Mouse (Mus musculus) retina, adult 2 months (tissue): Measurements from ENCODE around the gene Ereg.

Experiments
- DNase-seq: peaks from one replicate; pipeline ENCODE4 v3.0.0-alpha.2; 2012; ENCODE audit warnings: low read depth, low spot score

Ereg gene

DNA sequence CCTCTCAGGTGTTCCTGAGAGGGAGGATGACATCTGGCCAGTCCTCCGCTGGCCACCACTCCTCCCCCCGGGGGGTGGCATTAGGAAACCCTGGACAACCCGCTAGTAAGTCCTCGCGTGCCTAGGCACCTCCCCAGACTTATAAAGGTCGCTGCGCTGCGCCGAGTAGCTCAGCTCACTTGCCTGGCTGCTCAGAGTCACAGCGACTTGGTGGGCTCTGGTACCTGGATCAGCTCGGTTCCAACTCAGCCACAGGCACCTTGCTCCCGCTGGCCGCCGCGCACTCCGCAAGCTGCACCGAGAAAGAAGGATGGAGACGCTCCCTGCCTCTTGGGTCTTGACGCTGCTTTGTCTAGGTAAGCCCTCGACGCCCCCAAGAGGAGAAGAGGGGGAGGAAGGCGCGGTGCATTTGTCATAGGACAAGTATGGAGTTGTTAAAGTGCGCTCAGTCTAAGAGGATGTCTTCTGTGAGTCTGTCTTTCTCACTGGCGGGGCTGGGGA lies at the start of gene Ereg:
Gene Ereg (plus strand): TSS at position 173 of the 501 bp plus-strand sequence.
- DNase-seq, result no peak

DNA sequence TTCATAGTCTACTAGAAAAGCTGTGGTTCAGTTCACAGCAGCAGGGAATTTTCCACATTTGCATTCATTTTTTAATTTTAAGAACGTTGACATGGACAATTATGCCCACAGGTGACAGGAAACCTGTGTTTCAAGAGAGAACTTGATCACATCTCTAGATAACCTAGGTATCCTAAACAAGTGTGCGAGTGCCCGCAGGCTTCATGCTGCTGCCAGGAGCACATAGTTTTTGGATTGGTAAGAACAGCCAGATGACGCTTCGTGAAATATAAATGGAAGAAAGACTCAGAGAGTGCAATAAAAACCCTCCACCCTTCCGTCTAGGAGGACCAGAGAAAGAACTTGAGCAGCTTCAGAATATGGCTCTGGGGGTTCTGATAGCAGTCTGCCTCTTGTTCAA lies 47.3 kb upstream of the Ereg start, which contains the start of gene Epgn:
Gene Epgn (plus strand): TSS at position 301 of the 400 bp plus-strand sequence.
- no peak for DNase-seq

GRCm38 (mm10) chr5:91027840-91028239 lies 46.6 kb upstream of the Ereg start:
- no peak for DNase-seq

DNA sequence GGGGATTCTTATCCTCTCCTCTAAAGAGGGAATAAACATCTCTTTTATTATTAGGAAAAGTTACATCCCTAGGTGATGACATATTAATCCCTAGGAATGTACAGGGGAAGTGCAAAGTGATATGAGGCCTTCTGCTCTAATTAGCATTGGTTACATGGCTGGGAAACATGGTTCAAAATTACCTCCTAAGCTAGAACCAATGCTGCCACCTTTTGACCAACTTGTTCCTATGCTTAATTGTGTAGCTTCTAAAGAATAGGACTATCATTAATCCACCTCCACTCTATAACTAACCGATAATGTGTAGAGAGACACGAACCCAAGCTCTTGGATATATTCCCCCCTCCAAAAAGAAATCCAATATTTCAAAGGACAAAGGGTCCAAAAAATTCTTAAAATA lies 43.8 kb upstream of the Ereg start:
- DNase-seq, result no peak

DNA sequence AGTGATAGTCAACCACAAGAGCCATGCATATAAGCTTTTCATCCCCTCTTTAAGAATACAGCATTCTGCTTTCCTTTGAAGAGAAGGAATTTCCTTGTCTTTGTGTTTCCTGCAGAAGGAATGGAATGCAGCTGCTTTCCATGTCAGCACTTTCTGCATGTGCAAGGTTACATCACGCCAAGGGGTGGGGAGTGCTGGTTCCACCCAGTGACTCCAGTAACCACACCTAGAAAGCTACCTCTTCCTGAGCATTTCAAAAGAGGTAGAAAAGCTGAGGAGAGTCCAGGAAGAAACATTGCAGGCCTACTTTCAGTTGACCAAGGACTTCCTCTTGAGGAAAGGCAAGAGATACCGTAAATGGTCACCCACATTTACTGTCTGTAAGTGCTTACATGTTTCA lies 39.1 kb upstream of the Ereg start:
- DNase-seq, result no peak

DNA sequence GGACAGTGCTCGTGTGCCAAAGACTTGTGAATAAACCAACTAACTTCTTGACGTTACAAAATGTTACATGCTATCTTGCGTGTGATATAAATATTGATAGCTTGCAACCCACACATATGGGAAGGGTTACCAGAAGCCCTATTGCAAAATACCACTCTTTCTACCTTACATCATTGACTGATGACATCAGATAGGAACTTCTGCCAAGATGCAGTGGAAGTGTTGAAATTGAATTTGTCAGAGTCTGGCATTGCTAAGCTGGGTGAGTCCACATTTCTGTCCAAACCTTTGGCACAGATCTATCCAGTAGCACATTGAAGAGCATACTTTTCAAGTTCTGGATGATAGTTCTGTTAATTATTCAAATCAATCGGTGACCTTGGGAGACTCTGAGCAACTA lies 37.8 kb upstream of the Ereg start:
- no peak for DNase-seq

DNA sequence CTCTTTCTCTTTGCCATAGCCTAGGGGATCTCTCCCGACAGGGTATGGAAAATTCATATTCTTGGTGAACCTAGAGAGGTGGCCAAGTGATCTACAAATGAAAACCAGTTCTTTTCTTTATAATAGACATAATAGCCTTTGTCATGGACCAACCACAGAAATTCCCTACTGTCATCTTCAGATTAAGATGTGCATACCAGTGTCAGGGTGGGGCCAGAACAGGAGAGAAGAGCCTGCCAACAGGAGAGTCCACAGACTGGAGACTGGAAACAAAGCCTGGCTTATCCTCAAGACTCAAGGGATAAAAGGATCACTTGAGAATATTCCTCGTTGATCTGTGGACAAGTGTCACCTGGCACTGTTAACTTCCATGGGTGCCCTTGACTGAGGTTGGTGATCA lies 36.7 kb upstream of the Ereg start:
- DNase-seq, result no peak

GRCm38 (mm10) chr5:91038547-91038946 lies 35.9 kb upstream of the Ereg start:
- peak; percentile 6 for DNase-seq

DNA sequence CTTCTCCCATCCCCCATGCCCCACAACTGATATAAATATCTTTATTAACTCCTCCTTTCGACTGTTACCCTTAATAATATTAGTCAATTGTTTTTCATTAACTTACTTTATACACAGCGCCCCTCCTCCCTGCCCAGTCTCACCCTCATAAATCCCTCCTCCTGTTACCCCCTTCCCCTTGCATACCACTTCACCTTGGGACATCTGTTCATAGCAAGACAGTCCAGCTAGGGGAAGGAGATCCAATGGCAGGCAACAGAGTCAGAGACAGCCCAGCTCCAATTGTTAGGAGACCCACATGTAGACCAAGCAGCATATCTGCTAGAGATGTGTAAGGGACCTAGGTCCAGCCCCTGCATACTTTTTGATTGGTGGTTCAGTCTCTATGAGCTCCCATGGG lies 35.5 kb upstream of the Ereg start:
- DNase-seq, result no peak

GRCm38 (mm10) chr5:91047987-91048386 lies 26.4 kb upstream of the Ereg start:
- no peak for DNase-seq

DNA sequence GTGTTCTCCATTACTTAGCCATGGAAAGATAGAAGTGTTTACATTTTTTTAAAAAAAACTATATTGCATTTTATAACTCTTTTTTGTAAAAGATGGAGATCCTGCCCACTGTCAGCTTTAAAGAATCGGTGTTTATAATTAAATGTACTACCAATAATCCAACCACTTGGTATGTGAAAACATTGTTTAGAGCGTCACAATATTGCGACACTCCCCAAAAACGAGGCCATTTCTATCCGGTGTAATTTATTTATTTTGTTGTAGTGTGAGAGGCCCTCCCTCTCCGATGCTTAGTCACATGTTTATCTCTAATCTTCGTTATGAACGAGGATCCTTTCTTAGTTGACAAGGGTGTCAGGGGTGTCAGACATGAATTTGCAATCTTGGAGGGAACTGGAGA lies 26.0 kb upstream of the Ereg start:
- DNase-seq, result no peak

- DNase-seq, result no peak
These were observed 2.1 kb upstream of the Ereg start for GRCm38 (mm10) chr5:91072340-91072739.

DNA sequence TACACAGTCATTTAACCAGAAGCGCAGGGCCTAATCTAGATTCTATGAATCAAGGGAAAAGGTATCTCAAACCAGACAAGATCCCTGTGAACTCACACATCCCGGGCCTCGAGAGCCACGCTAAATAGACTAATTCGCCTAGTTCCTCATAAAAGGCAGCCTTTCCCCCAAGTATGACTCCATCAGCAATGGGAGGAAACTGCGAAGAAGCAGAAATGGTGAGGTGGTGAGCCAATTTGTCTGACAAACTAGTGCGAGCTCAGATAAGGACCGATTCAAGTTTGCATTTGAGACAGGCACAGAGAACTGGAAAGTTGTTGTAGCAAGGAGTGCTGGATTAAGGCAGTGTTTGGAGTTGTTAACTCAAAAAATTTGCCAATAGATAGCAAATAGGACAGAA lies 796 bp upstream of the Ereg start:
- DNase-seq, result no peak

- no peak for DNase-seq
These were observed 396 bp upstream of the Ereg start for GRCm38 (mm10) chr5:91074026-91074425.

- DNase-seq, result no peak
These were observed 599 bp downstream of the Ereg start for GRCm38 (mm10) chr5:91075021-91075420.

GRCm38 (mm10) chr5:91083016-91083415 lies 8.6 kb downstream of the Ereg start:
- no peak for DNase-seq

DNA sequence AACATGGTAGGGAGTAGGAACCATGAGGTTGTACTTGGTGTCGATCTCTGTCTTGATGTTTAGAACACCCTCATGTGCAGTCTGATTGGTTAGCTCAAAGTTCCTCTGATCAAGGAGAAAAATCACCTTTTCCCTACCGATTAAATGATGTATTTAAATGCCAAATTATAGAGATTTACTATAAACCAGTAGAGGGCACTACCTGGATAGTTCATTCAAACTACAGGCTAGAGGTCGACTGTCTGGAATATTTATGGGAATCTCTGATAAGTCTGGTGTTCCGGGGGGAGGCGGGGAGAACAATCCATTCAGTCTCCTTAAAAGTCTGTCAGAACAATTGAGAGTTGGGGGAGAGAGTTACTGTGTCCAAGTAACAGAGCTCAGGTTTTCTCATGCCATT lies 10.9 kb downstream of the Ereg start:
- no peak for DNase-seq

GRCm38 (mm10) chr5:91090301-91090700 lies 15.9 kb downstream of the Ereg start:
- DNase-seq, result no peak

GRCm38 (mm10) chr5:91097911-91098614 lies 23.6 kb downstream of the Ereg start:
- no peak for DNase-seq

GRCm38 (mm10) chr5:91101742-91102141 lies 27.3 kb downstream of the Ereg start:
- no peak for DNase-seq

DNA sequence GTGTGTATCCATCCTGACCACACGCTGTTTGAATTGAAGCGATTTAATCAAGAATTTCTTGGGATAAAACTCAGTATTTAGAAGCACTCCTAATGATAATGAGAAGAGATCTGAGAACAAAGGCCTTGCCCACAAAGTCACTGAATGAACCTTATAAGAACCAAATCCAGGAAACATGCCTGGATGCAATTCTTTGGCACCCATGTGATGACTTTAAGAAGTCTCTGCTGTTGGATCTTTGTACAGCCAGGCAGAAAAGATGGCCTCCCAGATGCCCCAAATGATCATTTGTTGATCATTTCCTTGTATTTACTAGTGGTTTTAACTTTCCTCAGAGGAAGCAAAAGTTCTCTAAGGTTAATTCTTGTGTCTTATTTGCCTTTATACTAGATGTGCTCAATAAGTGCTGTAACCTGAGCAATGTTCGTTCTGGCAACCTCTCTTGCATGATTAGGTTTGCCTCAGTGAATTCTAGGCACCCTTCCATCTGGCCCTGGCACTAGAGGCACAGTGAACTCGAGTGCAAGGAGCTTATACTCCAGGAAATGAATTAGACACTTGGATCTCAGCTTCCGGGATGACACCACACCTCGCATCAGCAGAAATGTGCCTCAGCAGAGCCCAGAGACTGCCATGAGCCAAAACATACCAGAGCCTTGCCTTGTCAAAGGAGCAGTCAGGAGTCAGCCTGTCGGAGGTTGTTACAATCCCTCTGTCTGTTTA lies 29.7 kb downstream of the Ereg start:
- DNase-seq, result peak; percentile 13

DNA sequence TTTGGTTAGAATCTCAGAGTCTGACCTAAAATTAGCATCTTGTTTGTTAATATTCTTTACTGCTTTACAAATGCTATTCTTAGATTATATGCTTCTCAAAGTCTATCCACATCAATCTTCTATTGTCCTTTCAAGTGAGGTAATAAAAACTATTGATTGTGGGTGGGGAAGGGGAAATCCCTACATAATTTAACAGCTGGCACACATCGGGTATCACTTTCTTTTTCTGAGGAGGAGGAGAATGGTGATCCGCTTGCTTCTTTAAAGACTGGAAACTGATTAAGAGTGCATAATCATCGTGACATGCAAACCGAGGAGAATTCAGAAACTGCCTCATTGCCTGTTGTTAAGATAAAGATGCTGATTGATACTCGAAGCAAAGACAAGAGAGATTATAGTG lies 31.8 kb downstream of the Ereg start:
- DNase-seq, result no peak

GRCm38 (mm10) chr5:91110023-91110670 lies 35.7 kb downstream of the Ereg start:
- no peak for DNase-seq
